Mouse (Mus musculus): ENCODE results near the gene Gnaq. TPM values are rescaled to one million over a fixed set of nuclear protein-coding genes. Genes with fewer than 3 reads are reported as not detected.

Gene Gnaq
- polyA plus RNA-seq, 1 experiment from 2014 or later: 5.3 TPM

DNA sequence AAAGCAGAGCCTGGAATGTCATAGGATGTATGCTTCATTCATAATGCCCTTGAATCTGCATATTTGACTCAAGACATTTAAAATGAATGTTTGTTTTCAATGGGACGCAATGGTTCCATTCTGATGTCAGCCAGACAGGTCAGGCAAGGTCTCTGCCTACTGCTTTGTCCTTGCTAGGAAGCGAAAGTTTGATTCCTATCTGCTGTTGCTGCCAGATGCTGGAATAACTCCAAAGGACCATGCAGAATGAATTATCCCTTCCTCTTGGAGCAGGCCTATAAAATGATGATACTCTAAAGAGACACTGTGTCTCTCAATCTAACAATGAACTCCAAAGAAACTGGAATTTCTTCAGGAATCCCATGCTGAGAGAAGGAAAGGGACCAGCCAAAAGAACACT lies 293.0 kb downstream of the Gnaq start:
- Histone ChIP-seq H3K27me3 (ENCODE audit: insufficient read depth, low read length) (no peaks in the 10 kb centered on the region), H3K4me2 (ENCODE audit: low read depth, low read length) (no peak overlapping the region), H3K36me3 (replicated peaks; ENCODE audit: insufficient read depth, low read length) (no peaks in the 10 kb centered on the region), H3K9ac (replicated peaks) (no peak overlapping the region), H3K4me1 (ENCODE audit: insufficient read depth) (no peaks in the 10 kb centered on the region), H3K4me3 (ENCODE audit: low read depth, low read length) (no peak overlapping the region), H3K27ac (ENCODE audit: low read depth) (no peak overlapping the region), H3K9me3 (ENCODE audit: low read length) (peaks cover 4% of the 10 kb centered on the region)
- ATAC-seq (no peak), DNase-seq (no peak)
- WGBS (ENCODE audit: insufficient replicate concordance): 71% methylated on average over 2 of the region's 2 CpGs
- TF ChIP-seq EP300 (IDR thresholded peaks at IDR 0.05; ENCODE audit: low read depth): no peak
- no peak for TF ChIP-seq CTCF (IDR thresholded peaks at IDR 0.05; ENCODE audit: low read depth)

DNA sequence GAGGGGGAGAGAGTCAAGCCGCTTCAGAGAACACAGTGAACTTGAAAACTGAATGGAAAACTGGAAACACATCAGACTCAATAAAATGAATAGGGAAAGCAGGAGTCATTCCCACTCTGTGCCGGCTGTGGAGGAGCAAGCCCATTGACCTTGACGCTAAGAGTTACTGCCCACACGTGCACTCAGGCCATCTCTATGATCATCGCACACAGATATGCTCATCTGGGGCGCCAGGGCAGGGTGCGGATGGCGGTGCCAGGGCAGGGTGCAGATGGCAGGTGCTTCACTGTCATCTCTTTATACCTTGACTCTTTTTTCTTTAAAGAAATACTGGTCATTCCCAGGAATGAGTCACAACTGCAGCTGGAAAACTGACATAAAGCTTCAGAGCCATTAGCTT lies 298.7 kb downstream of the Gnaq start:
- DNase-seq (no peak), ATAC-seq (no peak)
- peaks cover 14% of the 10 kb centered on the region for H3K4me1 ChIP-seq (ENCODE audit: insufficient read depth)
- 80% methylated on average over 8 of the region's 8 CpGs for WGBS (ENCODE audit: insufficient replicate concordance)
- no peak overlapping the region for H3K4me2 ChIP-seq (ENCODE audit: low read depth, low read length)
- H3K36me3 ChIP-seq (replicated peaks; ENCODE audit: insufficient read depth, low read length): no peaks in the 10 kb centered on the region
- H3K27me3 ChIP-seq (ENCODE audit: insufficient read depth, low read length): 0 out of 2 replicates have a peak, but pooled peaks cover 5% of the 10 kb centered on the region
- TF ChIP-seq CTCF (IDR thresholded peaks at IDR 0.05; ENCODE audit: low read depth) (no peak), EP300 (IDR thresholded peaks at IDR 0.05; ENCODE audit: low read depth) (no peak)
- no peak overlapping the region for H3K27ac ChIP-seq (ENCODE audit: low read depth)
- no peak overlapping the region for H3K9ac ChIP-seq (replicated peaks)
- H3K4me3 ChIP-seq (ENCODE audit: low read depth, low read length): no peak overlapping the region
- peaks cover 4% of the 10 kb centered on the region for H3K9me3 ChIP-seq (ENCODE audit: low read length)

DNA sequence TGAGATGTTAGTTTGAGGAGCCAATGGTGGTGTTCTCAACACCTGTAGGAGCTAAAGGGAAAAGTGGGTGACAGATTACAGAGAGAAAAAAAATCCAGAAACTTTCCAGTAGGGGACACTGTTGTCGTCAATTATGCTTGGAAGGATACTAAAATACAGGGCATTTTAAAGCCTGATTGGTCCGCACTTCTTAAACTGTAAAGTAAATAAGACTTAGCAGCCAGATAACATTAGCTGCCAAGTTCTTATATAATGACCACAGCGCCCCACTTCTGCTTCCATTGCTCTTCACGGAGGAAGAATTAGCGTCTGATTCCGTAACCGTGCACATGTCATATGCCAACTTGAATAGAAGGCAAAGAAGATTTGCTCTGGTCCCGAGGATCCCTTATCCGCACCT lies 302.2 kb downstream of the Gnaq start:
- no peaks in the 10 kb centered on the region for H3K9me3 ChIP-seq (ENCODE audit: low read length)
- no peak for DNase-seq
- H3K9ac ChIP-seq (replicated peaks): peak overlapping the region; percentile 53
- no peaks in the 10 kb centered on the region for H3K36me3 ChIP-seq (replicated peaks; ENCODE audit: insufficient read depth, low read length)
- peaks cover 19% of the 10 kb centered on the region for H3K4me1 ChIP-seq (ENCODE audit: insufficient read depth)
- no peak overlapping the region for H3K27ac ChIP-seq (ENCODE audit: low read depth)
- peak overlapping the region; percentile 55 for H3K4me3 ChIP-seq (ENCODE audit: low read depth, low read length)
- WGBS (ENCODE audit: insufficient replicate concordance): 12% methylated on average over 9 of the region's 9 CpGs
- peak; percentile 35; the same call in 1 of the 2 replicates for ATAC-seq
- peak overlapping the region; percentile 93 for H3K4me2 ChIP-seq (ENCODE audit: low read depth, low read length)
- H3K27me3 ChIP-seq (ENCODE audit: insufficient read depth, low read length): peaks cover 14% of the 10 kb centered on the region; the same call in 1 of the 2 replicates
- TF ChIP-seq CTCF (IDR thresholded peaks at IDR 0.05; ENCODE audit: low read depth): peak; percentile 67
- no peak for TF ChIP-seq EP300 (IDR thresholded peaks at IDR 0.05; ENCODE audit: low read depth)

GRCm38 (mm10) chr19:16435531-16436231 lies 303.1 kb downstream of the Gnaq start, which contains the start of gene Gna14:
Gna14 (plus strand) TSS chr19:16435762.
- WGBS (ENCODE audit: insufficient replicate concordance): under 1% methylated on average over 26 of the region's 27 CpGs
- H3K36me3 ChIP-seq (replicated peaks; ENCODE audit: insufficient read depth, low read length): no peaks in the 10 kb centered on the region
- DNase-seq (peak; percentile 81), ATAC-seq (peak; percentile 82)
- H3K4me2 ChIP-seq (ENCODE audit: low read depth, low read length): peak within 1 kb of the TSS; percentile 93
- peak within 1 kb of the TSS; percentile 53 for H3K9ac ChIP-seq (replicated peaks)
- no peaks in the 10 kb centered on the region for H3K9me3 ChIP-seq (ENCODE audit: low read length)
- TF ChIP-seq EP300 (IDR thresholded peaks at IDR 0.05; ENCODE audit: low read depth) (no peak), CTCF (IDR thresholded peaks at IDR 0.05; ENCODE audit: low read depth) (peak; percentile 77)
- peaks cover 14% of the 10 kb centered on the region; the same call in 1 of the 2 replicates for H3K27me3 ChIP-seq (ENCODE audit: insufficient read depth, low read length)
- peaks cover 19% of the 10 kb centered on the region for H3K4me1 ChIP-seq (ENCODE audit: insufficient read depth)
- H3K27ac ChIP-seq (ENCODE audit: low read depth): no peak within 1 kb of the TSS
- peak within 1 kb of the TSS; percentile 55 for H3K4me3 ChIP-seq (ENCODE audit: low read depth, low read length)

DNA sequence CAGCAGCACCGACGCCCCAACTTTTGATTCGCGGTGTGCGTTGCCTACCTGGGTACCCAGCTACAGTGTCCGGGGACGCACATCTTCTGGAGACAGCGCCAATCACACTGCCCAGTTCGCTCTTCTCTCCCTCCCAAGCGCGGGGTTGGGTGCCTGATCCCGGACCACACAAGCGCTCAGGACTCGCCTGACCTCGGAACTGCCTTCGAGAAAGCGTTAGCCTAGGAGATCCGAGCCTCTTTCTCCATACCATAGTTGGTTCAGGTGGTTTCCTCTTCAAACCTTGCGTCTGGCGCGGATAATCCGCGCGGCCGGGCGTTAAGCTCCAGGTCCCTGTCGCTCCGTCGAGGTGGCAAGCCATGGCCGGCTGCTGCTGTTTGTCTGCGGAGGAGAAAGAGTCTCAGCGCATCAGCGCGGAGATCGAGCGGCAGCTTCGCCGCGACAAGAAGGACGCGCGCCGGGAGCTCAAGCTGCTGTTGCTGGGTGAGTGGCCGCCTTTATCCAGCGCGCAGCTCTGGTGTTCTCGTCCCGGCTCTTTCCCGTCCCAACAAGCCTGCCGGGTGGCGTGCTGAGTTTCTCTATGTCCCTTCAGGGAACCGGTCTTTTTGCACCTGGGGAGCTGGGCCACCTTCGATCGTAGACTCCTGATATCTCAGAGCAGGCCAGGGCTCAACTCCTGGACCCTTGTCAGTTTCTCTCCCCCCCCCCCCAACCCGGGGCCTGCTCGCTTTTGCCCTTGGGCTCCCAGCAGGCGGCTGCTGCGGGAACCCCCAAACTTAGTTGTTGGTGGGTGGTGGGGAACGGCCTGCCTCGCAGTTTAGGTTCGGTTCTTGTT lies 303.9 kb downstream of the Gnaq start:
- no peaks in the 10 kb centered on the region for H3K9me3 ChIP-seq (ENCODE audit: low read length)
- peak; percentile 28 for DNase-seq
- H3K4me1 ChIP-seq (ENCODE audit: insufficient read depth): peaks cover 19% of the 10 kb centered on the region
- no peaks in the 10 kb centered on the region for H3K36me3 ChIP-seq (replicated peaks; ENCODE audit: insufficient read depth, low read length)
- H3K4me3 ChIP-seq (ENCODE audit: low read depth, low read length): peak overlapping the region; percentile 55
- H3K4me2 ChIP-seq (ENCODE audit: low read depth, low read length): peak overlapping the region; percentile 93
- TF ChIP-seq CTCF (IDR thresholded peaks at IDR 0.05; ENCODE audit: low read depth) (no peak), EP300 (IDR thresholded peaks at IDR 0.05; ENCODE audit: low read depth) (no peak)
- no peak overlapping the region for H3K27ac ChIP-seq (ENCODE audit: low read depth)
- WGBS (ENCODE audit: insufficient replicate concordance): 4% methylated on average over 61 of the region's 61 CpGs
- H3K27me3 ChIP-seq (ENCODE audit: insufficient read depth, low read length): peaks cover 14% of the 10 kb centered on the region; the same call in 1 of the 2 replicates
- H3K9ac ChIP-seq (replicated peaks): peak overlapping the region; percentile 14
- ATAC-seq: peak; percentile 27

Small RNAs within 50 kb of the gene (microRNA-seq; reads per million reads assigned to microRNA genes)
- not detected for gene Mir496b

Other genes with a start within 250 kb of the Gnaq start
- gene Psat1, start 185.5 kb upstream of the Gnaq start, polyA plus RNA-seq (2015; fragmentation: Nextera tagmentation; extraction: Ambion mirVana): 40.7 and 57.3 TPM in 2 replicates
- 3.8 and 4.8 TPM in 2 replicates for gene Cep78, start 147.8 kb upstream of the Gnaq start, polyA plus RNA-seq (2015; fragmentation: Nextera tagmentation; extraction: Ambion mirVana)